Mouse (Mus musculus): ENCODE measurements at regions not wholly inside any gene's neighbourhood (a gene's known extent, or its start where the extent isn't known, plus 50 kb on each side); places are given as distances from the start of the nearest gene placed in this dataset.

- no peak for TF ChIP-seq CTCF (IDR thresholded peaks at IDR 0.05; ENCODE audit: low read depth, low read length)
- TF ChIP-seq POLR2A (IDR thresholded peaks at IDR 0.05; ENCODE audit: insufficient read depth, low read length) = no peak
- TF ChIP-seq EP300 (IDR thresholded peaks at IDR 0.05; ENCODE audit: insufficient read depth, low read depth, low read length) = no peak
Measured at GRCm38 (mm10) chr1:184603136-184603535, 129.3 kb downstream of the Hlx start.

All from ES-Bruce4 (cell line).